Mouse (Mus musculus) urinary bladder, postnatal 36 days (tissue): ENCODE data around the gene Pdpr.
A peak's percentile ranks its signal among the peaks of the same experiment; 100 is the strongest.
"Not testable (repeated sequence)": the region's sequence is repeated elsewhere in the genome, so short reads cannot be mapped to it uniquely, and the experiment has no call there.

Experiments used
- DNase-seq, 2 experiments: peaks; one replicate each; pipeline ENCODE4 v3.0.0; 2022; ENCODE audit warnings: low spot score in 2 of 2, mixed read lengths in 1 of 2

The Pdpr gene

GRCm38 (mm10) chr8:111093865-111094718 is at the start of gene Pdpr:
Gene Pdpr (plus strand): TSS chr8:111094630.
- peak; percentile 90 to 93 for DNase-seq

GRCm38 (mm10) chr8:111048694-111049093 is 45.7 kb upstream of the Pdpr start:
- DNase-seq: no peak

- DNase-seq: no peak
These were observed 45.3 kb upstream of the Pdpr start for GRCm38 (mm10) chr8:111049106-111049505.

DNA sequence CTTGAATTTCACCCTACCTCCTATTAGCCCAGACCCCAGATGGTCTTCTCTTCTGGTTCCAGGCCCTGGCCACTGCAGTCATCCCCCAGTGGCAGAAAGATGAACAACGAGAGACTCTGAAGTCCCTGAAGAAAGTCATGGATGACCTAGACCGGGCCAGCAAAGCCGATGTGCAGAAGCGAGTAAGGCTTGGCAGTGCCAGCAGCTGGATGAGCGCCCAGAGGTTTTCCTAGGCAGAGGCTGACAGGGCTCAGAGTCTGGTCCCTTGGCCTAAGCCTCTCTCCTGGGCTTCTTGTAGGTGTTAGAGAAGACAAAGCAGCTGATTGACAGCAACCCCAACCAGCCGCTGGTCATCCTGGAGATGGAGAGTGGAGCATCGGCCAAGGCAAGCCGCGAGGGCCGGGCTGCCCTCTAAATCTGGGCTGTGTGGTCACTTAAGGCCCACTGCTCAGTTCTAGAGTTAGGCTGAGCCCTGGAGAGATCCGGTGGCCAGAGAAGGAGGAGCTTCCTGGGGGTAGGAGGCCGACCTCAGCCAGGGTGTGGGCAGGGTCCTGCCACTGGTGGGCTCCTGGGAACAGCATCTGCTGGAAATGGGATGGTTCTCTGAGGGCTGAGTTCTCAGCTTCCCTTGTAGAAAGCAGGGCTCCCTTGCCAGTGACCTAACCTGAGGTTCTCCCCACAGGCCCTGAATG is 40.5 kb upstream of the Pdpr start:
- no peak for DNase-seq

DNA sequence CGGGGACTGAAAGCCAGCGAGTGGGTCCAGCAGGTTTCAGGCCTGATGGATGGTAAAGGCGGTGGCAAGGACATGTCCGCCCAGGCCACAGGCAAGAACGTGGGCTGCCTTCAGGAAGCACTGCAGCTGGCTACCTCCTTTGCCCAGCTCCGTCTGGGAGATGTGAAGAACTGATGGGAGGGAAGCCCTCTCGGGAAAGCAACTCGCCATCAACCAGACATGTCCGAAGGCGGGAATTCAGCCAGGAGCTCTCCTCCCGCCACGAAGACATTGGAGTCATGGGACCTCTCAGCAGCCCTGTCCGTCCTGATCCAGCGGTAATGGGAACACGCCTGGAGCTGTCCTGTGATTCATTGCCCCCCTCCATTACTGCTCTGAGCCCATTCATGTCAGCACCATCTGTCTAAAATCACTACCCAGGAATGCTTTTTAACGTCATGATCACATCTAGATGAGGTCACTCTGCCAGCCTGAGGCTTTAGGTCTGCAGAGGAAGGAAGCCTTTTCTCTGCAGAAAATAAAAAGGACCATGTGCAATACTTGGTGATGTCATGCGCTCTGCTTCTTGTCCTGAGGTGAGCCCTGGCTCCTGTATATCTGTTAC is 39.3 kb upstream of the Pdpr start:
- DNase-seq: no peak

DNA sequence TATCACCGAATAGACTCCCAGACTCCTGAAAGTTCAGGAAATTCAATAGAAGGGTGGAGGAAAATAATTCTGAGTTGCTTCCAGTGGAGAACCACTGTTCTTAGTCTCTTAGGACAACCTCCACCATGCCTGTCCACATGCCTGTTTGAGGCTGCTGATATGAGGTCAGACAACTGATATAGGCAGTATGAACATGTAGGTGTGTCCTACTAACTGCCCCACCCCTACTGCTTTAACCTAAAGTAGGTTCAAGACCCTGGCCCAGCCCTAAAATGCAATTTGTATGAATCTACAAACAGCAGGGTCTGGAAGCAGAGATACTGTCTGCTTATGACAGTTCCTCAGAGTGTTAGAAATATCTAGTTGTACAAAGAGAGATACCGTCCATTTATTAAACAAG is 38.8 kb upstream of the Pdpr start:
- no peak for DNase-seq

GRCm38 (mm10) chr8:111056158-111056663 is 38.2 kb upstream of the Pdpr start, which contains the start of gene Exosc6:
Gene Exosc6 (plus strand): TSS chr8:111056339.
- peak; percentile 87 to 89 for DNase-seq

- DNase-seq: peak; percentile 8 to 26
These were observed 37.6 kb upstream of the Pdpr start for GRCm38 (mm10) chr8:111056691-111057293.

GRCm38 (mm10) chr8:111058946-111059572 is 35.4 kb upstream of the Pdpr start:
- no peak for DNase-seq

- no peak for DNase-seq
These were observed 32.8 kb upstream of the Pdpr start for GRCm38 (mm10) chr8:111061688-111062071.

DNA sequence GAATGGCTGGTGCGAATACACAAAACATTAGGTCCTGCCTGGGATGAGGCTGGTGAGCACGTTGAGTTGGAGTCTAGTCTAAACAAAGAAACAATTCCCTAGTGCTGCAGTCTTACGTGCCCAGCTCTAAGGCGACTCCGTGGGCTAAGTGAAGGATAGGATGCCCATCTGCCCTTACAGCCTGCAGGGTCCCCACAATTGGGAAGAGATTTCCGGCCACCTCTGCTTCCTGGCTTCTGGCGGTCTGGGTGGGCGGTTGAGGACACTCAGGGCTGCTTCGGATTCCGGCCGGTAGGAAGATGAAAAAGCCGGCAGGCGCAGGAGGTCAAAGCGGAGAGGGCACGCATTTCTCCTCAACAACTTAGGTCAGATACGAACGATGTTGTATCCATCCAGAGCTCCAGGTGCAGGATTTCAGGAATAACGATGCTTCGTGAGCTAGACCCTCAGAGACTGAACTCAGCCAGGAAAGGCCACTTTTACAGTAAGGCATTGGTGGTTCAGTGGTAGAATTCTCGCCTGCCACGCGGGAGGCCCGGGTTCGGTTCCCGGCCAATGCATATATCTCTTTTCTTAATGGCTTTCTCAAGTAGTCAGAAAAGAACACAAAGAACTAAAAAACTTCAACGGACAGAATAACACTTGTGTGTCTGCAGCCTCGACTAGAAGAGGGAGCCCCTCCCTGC is 32.2 kb upstream of the Pdpr start:
- DNase-seq: peak; percentile 70 to 84

GRCm38 (mm10) chr8:111062893-111063292 is 31.5 kb upstream of the Pdpr start:
- no peak for DNase-seq

GRCm38 (mm10) chr8:111066308-111066707 is 28.1 kb upstream of the Pdpr start:
- no peak for DNase-seq

- DNase-seq: no peak
These were observed 27.0 kb upstream of the Pdpr start for GRCm38 (mm10) chr8:111067439-111067838.

DNA sequence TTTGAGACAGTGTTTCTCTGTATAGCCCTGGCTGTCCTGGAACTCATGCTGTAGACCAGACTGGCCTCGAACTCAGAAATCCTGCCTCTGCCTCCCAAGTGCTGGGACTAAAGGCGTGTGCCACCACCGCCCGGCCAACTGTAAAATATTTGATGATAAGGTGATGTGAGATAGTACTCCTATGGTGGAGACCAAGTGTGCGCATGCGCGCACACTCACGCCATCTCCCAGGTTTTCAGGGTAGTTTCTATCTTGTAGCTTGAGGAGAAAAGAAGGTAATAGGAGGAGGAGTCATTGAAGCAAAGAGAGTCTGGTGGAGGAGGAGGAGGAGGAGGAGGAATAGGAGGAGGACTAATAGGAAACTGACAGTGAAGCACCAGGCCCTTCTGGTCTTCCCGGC is 25.8 kb upstream of the Pdpr start:
- not testable (repeated sequence) for DNase-seq

DNA sequence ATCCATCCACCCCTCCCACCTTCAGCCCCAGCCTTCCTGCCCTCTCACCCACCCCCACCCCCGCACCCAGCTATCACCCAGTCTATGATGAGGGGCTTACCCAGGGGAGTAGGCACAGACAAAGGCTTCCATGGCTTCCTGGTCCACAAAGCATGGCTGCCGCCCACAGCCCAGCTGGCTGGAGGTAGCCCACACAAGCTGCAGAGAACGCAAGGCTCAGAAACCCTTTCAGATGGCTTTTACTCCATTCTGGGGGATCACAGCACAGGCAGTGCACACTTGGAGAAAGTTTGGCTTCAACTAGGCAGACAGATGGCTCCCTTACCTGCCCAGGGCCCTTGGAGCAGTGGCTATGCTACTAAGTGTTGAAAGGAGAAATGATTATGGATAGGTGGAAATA is 18.5 kb upstream of the Pdpr start:
- no peak for DNase-seq

DNA sequence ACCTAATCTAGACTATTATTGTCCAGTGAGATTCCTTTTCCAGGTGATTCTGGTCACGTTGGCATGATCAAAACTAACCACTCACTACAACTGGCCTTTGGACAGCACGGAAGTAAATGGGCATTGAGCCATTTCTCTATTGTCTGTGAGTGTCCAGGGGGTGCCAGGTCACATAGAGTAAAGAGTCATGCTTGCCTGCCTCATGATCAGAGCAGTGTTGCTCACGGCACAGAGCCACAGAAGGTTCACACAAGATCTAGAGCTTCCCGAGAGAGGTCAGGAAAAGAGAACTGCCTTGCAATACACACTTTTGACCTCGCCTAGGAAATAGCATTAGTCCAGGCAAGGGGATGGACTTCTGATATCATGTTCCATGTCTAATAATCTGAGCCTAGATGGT is 15.0 kb upstream of the Pdpr start:
- DNase-seq: no peak

DNA sequence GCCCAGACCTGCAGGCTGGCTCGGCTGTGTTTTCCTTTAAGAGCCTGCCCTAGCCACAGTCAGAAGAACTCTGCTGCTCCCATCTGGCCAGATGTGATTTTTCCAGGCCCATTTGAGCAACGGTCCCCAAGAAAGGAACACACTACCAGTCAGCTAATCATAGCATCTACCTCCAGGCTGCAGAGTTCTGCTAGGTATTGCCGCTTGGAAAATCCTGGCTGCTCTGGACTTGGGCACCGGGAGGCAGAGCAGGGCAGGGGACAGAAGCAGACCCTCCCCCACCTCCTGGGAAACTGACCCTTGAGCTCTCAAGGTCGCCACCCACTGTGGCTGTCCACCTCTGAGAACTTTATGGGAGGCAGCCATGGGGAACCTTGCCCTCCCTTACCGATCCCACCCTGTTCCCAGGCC is 14.6 kb upstream of the Pdpr start:
- peak in 1 of 2 experiments; percentile 14 for DNase-seq

- DNase-seq: no peak
These were observed 12.7 kb upstream of the Pdpr start for GRCm38 (mm10) chr8:111081580-111082258.

DNA sequence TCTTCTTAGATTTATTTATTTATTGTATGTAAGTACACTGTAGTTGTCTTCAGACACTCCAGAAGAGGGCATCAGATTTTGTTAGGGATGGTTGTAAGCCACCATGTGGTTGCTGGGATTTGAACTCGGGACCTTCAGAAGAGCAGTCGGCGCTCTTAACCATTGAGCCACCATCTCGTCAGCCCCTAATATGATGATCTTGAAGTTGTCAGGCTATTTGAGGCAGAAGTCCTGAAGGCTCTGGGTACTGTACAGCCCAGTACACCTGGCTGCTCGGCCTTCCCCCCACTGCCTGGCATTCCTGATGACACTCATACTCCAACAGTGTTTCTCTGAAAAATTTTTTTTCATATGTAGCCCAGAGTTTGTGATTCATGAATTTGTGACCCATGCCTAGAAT is 10.5 kb upstream of the Pdpr start:
- DNase-seq: not testable (repeated sequence)
